Mouse (Mus musculus): ENCODE measurements around the gene Slc22a14.

- no peak for TF ChIP-seq CTCF (IDR thresholded peaks at IDR 0.05)
- no peak for TF ChIP-seq EP300 (IDR thresholded peaks at IDR 0.05)
Observed at GRCm38 (mm10) chr9:119231552-119231951, 133.8 kb downstream of the Slc22a14 start.
